Mouse (Mus musculus): ENCODE data around the gene Ccdc71.

DNA sequence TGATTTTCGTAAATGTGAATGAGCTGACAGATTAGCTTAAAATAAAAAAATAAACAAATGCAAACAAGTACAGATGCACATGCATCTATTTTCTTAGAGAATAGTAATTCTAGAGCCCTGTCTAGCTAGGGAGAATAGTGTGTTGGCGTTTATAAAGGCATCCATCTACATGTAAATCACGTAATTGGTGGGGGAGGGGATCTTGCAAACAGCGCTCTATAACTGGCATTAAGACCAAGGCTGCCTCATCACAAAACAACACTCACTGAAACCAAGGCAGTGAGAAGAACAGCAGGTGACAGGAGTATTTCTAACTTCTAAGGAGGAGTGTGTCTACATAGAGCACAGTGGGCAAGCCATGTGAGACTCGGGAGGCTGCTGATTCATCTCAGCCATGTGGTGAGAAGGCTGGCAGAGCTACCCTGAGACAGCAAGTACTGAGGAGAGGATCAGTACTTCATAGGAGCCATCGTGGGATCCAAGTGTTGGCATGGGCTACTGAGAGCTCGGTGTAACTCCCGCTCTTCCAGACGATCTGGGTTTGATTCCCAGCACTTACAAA is 48.9 kb upstream of the Ccdc71 start:
- TF ChIP-seq CTCF (conservative IDR thresholded peaks at IDR 0.05; ENCODE audit: low read length) = no peak
- no peak for TF ChIP-seq NANOG (IDR thresholded peaks at IDR 0.05; ENCODE audit: borderline replicate concordance, low read length)
- TF ChIP-seq POU5F1 (IDR thresholded peaks at IDR 0.05; ENCODE audit: borderline replicate concordance, low read length) = no peak

All from E14TG2a.4 (cell line).